Mouse (Mus musculus): Measurements from ENCODE around the gene Asap2. TPM values are rescaled to one million over a fixed set of nuclear protein-coding genes. Genes with fewer than 3 reads are reported as not detected.
A peak's percentile ranks its signal among the peaks of the same experiment; 100 is the strongest.

Asap2 gene
- total RNA-seq, 1 experiment from 2014 or later: 1.3 TPM

- ATAC-seq (replicated peaks; ENCODE audit: insufficient number of reproducible peaks, low FRiP score, low TSS enrichment, poor library complexity, severe bottlenecking): peak; percentile 62
Measured at GRCm38 (mm10) chr12:21128930-21129869, 138.9 kb downstream of the Asap2 start.

GRCm38 (mm10) chr12:21130274-21130823 is 140.1 kb downstream of the Asap2 start:
- no peak for ATAC-seq (replicated peaks; ENCODE audit: insufficient number of reproducible peaks, low FRiP score, low TSS enrichment, poor library complexity, severe bottlenecking)

- no peak for ATAC-seq (replicated peaks; ENCODE audit: insufficient number of reproducible peaks, low FRiP score, low TSS enrichment, poor library complexity, severe bottlenecking)
Measured at GRCm38 (mm10) chr12:21132537-21132936, 142.3 kb downstream of the Asap2 start.

GRCm38 (mm10) chr12:21133031-21133430 is 142.8 kb downstream of the Asap2 start:
- no peak for ATAC-seq (replicated peaks; ENCODE audit: insufficient number of reproducible peaks, low FRiP score, low TSS enrichment, poor library complexity, severe bottlenecking)

- no peak for ATAC-seq (replicated peaks; ENCODE audit: insufficient number of reproducible peaks, low FRiP score, low TSS enrichment, poor library complexity, severe bottlenecking)
Measured at GRCm38 (mm10) chr12:21133972-21134859, 144.0 kb downstream of the Asap2 start.

- no peak for ATAC-seq (replicated peaks; ENCODE audit: insufficient number of reproducible peaks, low FRiP score, low TSS enrichment, poor library complexity, severe bottlenecking)
Measured at GRCm38 (mm10) chr12:21135651-21136461, 145.6 kb downstream of the Asap2 start.

GRCm38 (mm10) chr12:21136462-21136751 is 146.1 kb downstream of the Asap2 start:
- no peak for ATAC-seq (replicated peaks; ENCODE audit: insufficient number of reproducible peaks, low FRiP score, low TSS enrichment, poor library complexity, severe bottlenecking)

GRCm38 (mm10) chr12:21139560-21139959 is 149.3 kb downstream of the Asap2 start:
- ATAC-seq (replicated peaks; ENCODE audit: insufficient number of reproducible peaks, low FRiP score, low TSS enrichment, poor library complexity, severe bottlenecking): no peak

GRCm38 (mm10) chr12:21140153-21140552 is 149.9 kb downstream of the Asap2 start:
- no peak for ATAC-seq (replicated peaks; ENCODE audit: insufficient number of reproducible peaks, low FRiP score, low TSS enrichment, poor library complexity, severe bottlenecking)

- ATAC-seq (replicated peaks; ENCODE audit: insufficient number of reproducible peaks, low FRiP score, low TSS enrichment, poor library complexity, severe bottlenecking): no peak
Measured at GRCm38 (mm10) chr12:21140741-21141308, 150.6 kb downstream of the Asap2 start.

GRCm38 (mm10) chr12:21141691-21142300 is 151.5 kb downstream of the Asap2 start:
- no peak for ATAC-seq (replicated peaks; ENCODE audit: insufficient number of reproducible peaks, low FRiP score, low TSS enrichment, poor library complexity, severe bottlenecking)

GRCm38 (mm10) chr12:21142489-21143254 is 152.4 kb downstream of the Asap2 start:
- no peak for ATAC-seq (replicated peaks; ENCODE audit: insufficient number of reproducible peaks, low FRiP score, low TSS enrichment, poor library complexity, severe bottlenecking)

- no peak for ATAC-seq (replicated peaks; ENCODE audit: insufficient number of reproducible peaks, low FRiP score, low TSS enrichment, poor library complexity, severe bottlenecking)
Measured at GRCm38 (mm10) chr12:21144602-21145001, 154.3 kb downstream of the Asap2 start.

GRCm38 (mm10) chr12:21145050-21145449 is 154.8 kb downstream of the Asap2 start:
- no peak for ATAC-seq (replicated peaks; ENCODE audit: insufficient number of reproducible peaks, low FRiP score, low TSS enrichment, poor library complexity, severe bottlenecking)

- ATAC-seq (replicated peaks; ENCODE audit: insufficient number of reproducible peaks, low FRiP score, low TSS enrichment, poor library complexity, severe bottlenecking): no peak
Measured at GRCm38 (mm10) chr12:21146826-21147225, 156.6 kb downstream of the Asap2 start.

- ATAC-seq (replicated peaks; ENCODE audit: insufficient number of reproducible peaks, low FRiP score, low TSS enrichment, poor library complexity, severe bottlenecking): no peak
Measured at GRCm38 (mm10) chr12:21153279-21153707, 163.0 kb downstream of the Asap2 start.

GRCm38 (mm10) chr12:21155062-21155461 is 164.8 kb downstream of the Asap2 start:
- no peak for ATAC-seq (replicated peaks; ENCODE audit: insufficient number of reproducible peaks, low FRiP score, low TSS enrichment, poor library complexity, severe bottlenecking)

Measured in monocyte, adult 5-6 weeks (primary cell).